Mouse (Mus musculus) bone marrow, adult 2 months (tissue): Measurements from ENCODE around the gene Zfp61. TPM values are rescaled to one million over a fixed set of nuclear protein-coding genes. Genes with fewer than 3 reads are reported as not detected.

Source experiments
- H3K27ac ChIP-seq: fragments of 200-500 bp; 2 replicates; pipeline ENCODE4 v1.5.1; 2012; ENCODE audit warnings: low read depth, mild to moderate bottlenecking, control low read depth, inconsistent platforms, low read length; ENCODE audit not compliant: control insufficient read depth, poor library complexity, insufficient read depth
- H3K4me1 ChIP-seq: fragments of 200-500 bp; 2 replicates; pipeline ENCODE4 v1.6.1; 2011; ENCODE audit warnings: low read length; ENCODE audit not compliant: control insufficient read depth, insufficient read depth
- H3K4me3 ChIP-seq: fragments of 200-500 bp; replicated peaks from 2 replicates; pipeline ENCODE3; 2011; ENCODE audit warnings: mild to moderate bottlenecking, low read depth, low read length, control low read depth; ENCODE audit not compliant: control insufficient read depth
- CTCF ChIP-seq: fragments of 200-500 bp; IDR thresholded peaks from 2 replicates; pipeline ENCODE4 v1.5.1; 2011; ENCODE audit warnings: low read length, control low read depth; ENCODE audit not compliant: control insufficient read depth, insufficient read depth
- POLR2A ChIP-seq: fragments of 200-500 bp; IDR thresholded peaks from 2 replicates; pipeline ENCODE4 v1.6.1; 2011; ENCODE audit warnings: low read depth, mild to moderate bottlenecking, control low read depth, low read length, borderline replicate concordance; ENCODE audit not compliant: control insufficient read depth
- WGBS: fragments of 180-500 bp; shearing (Covaris S2); methylation state at CpG from one replicate; pipeline ENCODE4 v1.1.7; 2018; 5-methylcytosine and 5-hydroxymethylcytosine counted together
- polyA plus RNA-seq: library from polyadenylated mRNA; stranded (reverse); fragments of >200 nt; gene quantifications from 2 replicates; pipeline ENCODE4 v1.2.4, GENCODE M21; 2011; ENCODE audit warnings: low replicate concordance; ENCODE audit not compliant: missing spikeins, insufficient read depth, insufficient read length

The Zfp61 gene
- polyA plus RNA-seq, 1 experiment, result 14.4 TPM

DNA sequence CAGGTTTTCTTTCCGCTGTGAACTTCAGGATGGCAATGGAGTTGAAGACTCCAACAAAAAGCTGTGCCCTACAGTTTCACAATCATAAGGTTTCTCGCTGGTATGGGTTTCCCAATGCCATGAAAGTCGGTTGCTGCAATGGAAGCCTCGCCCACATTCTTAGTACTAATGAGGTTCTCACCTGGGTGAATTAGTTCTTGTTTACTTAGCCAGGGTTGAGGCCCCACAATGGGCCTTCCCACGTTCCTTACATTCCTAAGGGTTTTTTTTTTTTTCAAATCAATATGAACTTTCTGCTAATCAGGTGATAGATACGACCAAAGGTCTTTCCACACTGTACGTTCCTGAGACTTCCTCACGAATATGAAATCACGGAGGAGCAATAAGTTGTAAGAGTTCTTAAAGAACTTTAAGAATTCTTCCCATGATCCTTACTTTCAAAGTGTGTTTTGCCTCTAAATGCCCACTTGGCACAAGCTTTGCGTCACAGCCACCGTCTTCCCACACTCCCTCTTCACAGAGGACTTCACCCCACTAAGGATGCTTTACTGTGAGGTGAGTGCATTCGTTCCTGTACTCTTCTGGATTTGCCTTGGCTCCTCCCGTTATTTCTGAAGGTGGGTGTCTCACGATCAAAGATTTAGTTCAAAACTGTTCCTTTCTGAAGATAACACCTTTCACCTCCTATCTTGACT lies 26.4 kb upstream of the Zfp61 start:
- Histone ChIP-seq H3K27ac (no peak overlapping the region), H3K4me1 (peaks cover 5% of the 10 kb centered on the region), H3K4me3 (no peak overlapping the region)
- TF ChIP-seq CTCF (no peak), POLR2A (no peak)
- WGBS, result 66% methylated on average over 14 of the region's 14 CpGs

DNA sequence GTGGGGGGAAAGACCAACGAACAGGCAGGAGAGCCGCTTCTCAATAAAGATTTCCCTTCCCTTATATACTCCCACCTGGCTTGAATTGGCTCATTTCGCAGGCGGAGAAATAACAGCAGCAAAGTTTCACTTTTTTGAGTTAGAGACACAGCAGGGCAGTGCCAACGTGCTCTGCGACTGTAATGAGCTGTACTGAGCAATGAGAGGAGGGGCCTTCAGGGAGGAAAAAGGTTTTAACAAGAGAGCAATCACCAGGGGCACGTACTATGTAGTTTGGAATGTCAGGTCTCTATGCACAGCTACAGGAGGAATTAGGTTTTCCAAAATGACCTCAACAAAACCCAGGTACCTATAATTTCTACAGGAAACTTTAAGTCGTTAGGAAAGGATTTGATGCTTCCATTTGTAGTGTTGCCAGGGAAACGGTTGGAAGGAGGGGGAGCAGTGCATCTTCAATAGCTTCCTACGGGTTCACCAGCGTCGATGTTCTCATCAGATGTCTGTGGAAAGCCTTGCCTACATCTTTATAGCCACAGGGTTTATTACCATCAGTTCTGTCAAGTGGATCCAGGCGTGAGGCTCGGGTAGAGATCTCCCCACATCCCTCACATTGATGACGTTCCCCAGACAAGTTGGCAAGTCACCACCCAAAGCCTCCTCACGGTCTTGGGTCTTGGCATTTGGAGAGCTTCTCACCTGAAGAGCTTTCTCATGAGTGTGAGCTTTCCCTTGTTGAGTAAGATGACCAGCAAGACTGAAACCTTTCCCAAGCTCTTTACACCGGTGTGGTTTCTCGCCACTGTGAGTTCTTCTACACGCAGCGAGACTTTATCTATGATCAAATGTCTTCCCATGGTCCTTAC lies 25.5 kb upstream of the Zfp61 start:
- Histone ChIP-seq H3K4me3 (no peak overlapping the region), H3K27ac (no peak overlapping the region)
- WGBS, result 52% methylated on average over 20 of the region's 20 CpGs

GRCm38 (mm10) chr7:24325675-24326128 lies 24.7 kb upstream of the Zfp61 start:
- Histone ChIP-seq H3K4me1 (peaks cover 5% of the 10 kb centered on the region), H3K27ac (no peak overlapping the region), H3K4me3 (no peak overlapping the region)
- 30% methylated on average over 13 of the region's 13 CpGs for WGBS
- TF ChIP-seq CTCF (no peak), POLR2A (no peak)

More for the DNA sequence above, 25.5 kb upstream of the Zfp61 start:
- TF ChIP-seq POLR2A (no peak), CTCF (no peak)
- peaks cover 5% of the 10 kb centered on the region for H3K4me1 ChIP-seq

DNA sequence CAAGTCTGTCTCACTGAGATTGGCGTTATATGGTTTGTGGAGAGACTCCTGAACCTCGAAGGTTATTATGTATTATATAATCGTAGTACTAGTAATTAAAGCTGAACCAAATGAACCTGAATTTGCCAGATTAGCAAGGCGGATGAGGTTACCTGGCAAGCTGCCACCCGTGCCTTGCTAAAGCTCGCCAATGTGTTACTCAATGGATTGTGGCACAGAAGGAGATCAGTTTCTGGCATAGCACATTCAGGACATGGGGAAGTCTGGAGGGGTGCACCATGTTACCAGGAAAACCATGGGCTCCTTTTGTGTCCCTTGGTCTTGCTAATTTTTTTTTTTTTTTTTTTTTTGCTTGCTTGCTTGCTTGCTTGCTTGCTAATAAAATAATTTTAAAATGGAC lies 24.2 kb upstream of the Zfp61 start:
- WGBS, result 72% methylated on average over 6 of the region's 6 CpGs
- Histone ChIP-seq H3K4me3 (no peak overlapping the region), H3K4me1 (peaks cover 5% of the 10 kb centered on the region), H3K27ac (no peak overlapping the region)
- TF ChIP-seq CTCF (no peak), POLR2A (no peak)

DNA sequence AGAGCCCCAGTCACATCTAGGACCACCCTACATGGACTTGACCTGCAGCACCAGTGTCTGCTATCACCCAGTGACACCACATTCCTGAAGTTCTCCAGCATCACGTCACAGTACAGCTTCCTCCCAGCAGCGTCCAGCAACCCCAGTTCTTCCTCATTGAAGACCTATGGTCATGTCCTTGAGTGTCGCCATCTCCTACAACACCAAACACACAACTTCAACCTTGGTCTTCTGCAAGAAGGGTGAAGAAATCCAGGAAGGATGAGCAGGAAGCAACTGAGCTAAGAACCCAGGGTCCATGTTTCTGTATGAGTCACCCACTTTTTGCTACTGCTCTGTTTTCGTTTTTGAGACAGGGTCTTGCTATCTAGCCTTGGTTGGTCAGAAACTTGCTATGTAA lies 21.6 kb upstream of the Zfp61 start:
- peaks cover 5% of the 10 kb centered on the region for H3K4me1 ChIP-seq
- no peak overlapping the region for H3K4me3 ChIP-seq
- WGBS, result 39% methylated on average over 4 of the region's 4 CpGs
- no peak overlapping the region for H3K27ac ChIP-seq
- no peak for TF ChIP-seq POLR2A
- no peak for TF ChIP-seq CTCF

- 13% methylated on average over 6 of the region's 6 CpGs for WGBS
- H3K4me1 ChIP-seq, result peaks cover 8% of the 10 kb centered on the region
- H3K27ac ChIP-seq, result no peak overlapping the region
- no peak overlapping the region for H3K4me3 ChIP-seq
- TF ChIP-seq POLR2A, result no peak
- TF ChIP-seq CTCF, result no peak
Measured at GRCm38 (mm10) chr7:24318942-24319341, 17.9 kb upstream of the Zfp61 start.

GRCm38 (mm10) chr7:24316567-24317092 lies 15.6 kb upstream of the Zfp61 start, which contains the start of gene Zfp94:
Zfp94 (minus strand) TSS chr7:24316666.
- H3K4me3 ChIP-seq, result peak within 1 kb of the TSS; percentile 89
- peak within 1 kb of the TSS; percentile 69 for H3K27ac ChIP-seq
- under 1% methylated on average over 33 of the region's 33 CpGs for WGBS
- peaks cover 6% of the 10 kb centered on the region for H3K4me1 ChIP-seq
- TF ChIP-seq CTCF, result no peak
- TF ChIP-seq POLR2A, result no peak
